Mouse (Mus musculus) liver, postnatal 0 days (tissue): ENCODE results near the gene Rasgrf1.

Experiments used
- CTCF ChIP-seq: sonication (generic); IDR thresholded peaks from 2 replicates; pipeline ENCODE4 v1.5.1; 2016; ENCODE audit warnings: antibody characterized with exemption, low read depth
- EP300 ChIP-seq: IDR thresholded peaks from 2 replicates; pipeline ENCODE4 v1.6.1; 2016; ENCODE audit warnings: antibody characterized with exemption, low read depth, mild to moderate bottlenecking

DNA sequence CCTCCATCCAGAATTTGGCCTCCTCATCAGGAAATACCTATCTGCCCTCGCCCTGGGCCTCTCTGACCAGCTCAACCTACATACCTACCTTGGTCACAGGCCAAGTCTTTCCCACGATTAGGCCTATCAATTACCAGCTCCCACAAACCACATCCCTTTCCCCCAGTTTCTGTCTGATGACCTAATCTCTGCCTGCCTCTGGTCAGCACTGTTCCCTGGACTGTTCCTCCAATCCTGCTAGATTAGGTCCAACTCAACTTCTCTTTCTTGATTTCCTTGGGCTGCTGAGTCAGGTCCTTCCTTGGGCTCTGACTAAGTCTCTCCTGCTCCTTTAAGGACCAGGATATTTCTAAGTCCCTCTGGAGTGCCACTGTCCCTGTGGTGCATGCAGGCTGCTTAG, 157.6 kb downstream of the Rasgrf1 start:
- TF ChIP-seq CTCF (no peak), EP300 (no peak)
